Mouse (Mus musculus): Measurements from ENCODE around the gene Klhl9. TPM values are rescaled to one million over a fixed set of nuclear protein-coding genes. Genes with fewer than 3 reads are reported as not detected.

Gene Klhl9
- polyA plus RNA-seq, 1 experiment: 14.9 TPM

DNA sequence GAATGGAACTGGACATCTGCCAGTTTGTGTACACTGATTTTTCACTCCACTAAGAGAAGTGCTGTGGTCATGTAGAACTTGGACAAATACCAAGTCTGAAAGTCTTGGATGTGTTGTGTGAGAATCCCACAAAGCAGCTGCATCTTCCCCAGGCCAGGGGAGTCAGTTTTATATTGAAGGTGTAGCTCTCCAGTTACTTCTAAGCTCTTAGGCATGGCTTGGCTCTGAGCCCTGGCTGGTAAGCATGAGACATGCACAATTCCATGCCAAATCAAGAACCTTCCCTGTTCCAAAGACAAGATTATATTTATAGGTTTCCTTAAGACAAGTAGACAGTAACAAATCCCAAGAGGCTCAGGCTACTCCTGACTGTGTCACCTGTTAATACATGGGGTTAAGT is 7.2 kb downstream of the Klhl9 start:
- DNase-seq (ENCODE audit: low read depth): no peak

DNA sequence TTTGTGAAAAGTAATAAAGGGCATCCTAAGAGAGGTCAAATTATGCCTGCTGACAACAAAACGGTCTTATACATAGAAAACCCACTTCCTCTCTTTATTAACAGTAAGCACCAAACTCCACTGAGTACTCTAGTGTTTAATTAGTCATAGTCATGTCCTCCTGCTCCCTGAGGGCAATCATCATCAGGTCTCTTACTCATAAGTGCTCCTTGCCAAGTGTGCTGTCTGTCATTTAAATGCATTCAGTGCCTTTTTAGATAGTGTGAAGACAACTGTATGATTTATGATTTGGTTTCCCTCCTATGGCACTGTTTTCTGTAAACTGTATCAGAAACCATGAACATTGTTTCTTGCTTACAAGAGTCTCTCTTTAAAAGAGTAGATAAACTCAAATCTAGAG is 8.0 kb downstream of the Klhl9 start:
- no peak for DNase-seq (ENCODE audit: low read depth)

DNA sequence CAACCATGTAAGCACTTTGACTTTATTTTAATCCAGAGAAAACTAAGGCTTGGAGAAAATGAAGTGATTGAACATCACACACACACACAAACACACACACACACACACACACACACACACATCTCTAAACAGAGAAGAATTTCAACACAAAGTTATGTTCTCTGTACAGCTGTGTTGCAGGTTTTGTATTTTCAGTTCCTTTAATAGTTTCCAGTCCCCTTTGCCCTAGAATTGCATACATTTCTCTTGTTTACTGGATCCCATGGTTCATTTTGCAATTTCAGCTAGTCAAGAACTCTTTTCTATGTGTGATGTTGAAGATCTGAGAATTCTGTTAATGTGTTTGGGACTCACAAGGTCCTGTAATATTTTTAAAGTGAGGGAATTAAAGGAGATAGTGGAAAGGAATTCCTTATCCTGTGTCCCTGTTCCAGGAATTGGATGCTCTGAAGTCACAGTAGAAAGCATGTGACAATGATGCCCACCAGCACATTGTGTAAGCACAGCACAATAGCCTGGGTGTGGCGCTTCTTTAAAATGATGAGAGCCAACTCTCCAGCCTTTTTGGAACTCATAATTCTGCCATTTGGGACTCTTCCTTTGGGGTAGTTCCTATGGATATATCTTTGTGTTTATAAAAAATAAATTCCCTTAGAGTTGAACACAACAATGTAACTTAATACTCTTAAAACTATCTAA is 15.0 kb downstream of the Klhl9 start:
- DNase-seq (ENCODE audit: low read depth): no peak

DNA sequence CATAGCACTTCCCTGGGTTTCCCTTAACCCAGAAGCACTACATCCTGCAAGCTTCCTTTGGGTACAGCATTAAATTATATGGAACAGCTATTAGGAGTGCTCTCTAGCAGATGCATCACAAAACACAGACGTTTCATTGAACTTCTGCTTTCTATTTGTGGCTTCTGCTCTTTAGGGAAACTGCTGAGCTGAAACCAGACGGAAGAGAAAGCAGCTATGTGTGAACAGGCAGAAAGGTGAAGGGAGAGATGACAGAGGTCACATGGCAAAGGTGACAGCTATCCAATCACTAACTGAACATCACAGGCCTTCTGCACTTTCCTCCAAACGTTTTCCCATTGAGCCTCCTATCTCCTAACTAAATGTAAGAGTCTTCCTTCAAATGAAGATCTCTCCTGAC is 16.3 kb downstream of the Klhl9 start:
- no peak for DNase-seq (ENCODE audit: low read depth)

DNA sequence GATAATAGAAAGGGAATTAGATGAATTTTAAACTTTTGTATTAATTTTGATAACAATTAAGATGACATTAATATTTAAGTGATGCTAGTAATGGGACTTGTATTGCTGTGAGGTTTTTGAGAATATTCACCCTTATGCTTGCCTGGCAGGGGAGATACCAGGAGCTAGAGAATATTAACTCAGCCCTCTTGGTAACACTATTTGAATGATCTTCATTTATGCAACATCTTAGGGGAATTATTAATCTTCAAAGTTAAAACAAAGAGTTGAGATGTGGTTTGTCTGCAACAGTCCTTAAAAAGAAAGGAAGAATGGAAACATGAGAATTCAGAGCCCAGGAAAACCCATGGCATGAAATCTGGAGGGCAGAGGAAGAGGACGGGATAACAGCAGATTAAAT is 23.0 kb downstream of the Klhl9 start:
- DNase-seq (ENCODE audit: low read depth): no peak

DNA sequence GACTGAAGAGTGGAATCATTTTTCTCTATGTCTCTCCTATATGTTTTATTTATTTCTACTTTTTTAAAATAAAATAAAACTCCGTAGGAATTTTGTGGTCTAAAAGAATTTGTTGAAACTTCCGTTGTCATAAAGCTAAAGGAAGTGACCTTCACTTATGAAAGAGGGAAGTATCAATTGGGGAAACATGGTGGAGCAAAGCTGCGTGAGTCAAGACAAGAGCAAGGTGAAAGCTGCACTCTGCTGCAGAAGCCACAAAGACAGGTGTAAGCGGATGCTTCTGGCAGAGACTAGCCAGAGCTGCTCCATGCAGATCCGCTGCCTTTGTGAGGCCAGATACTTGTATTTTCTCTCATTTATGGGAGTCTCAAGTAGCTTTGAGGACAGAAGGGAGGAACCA is 23.5 kb downstream of the Klhl9 start:
- no peak for DNase-seq (ENCODE audit: low read depth)

DNA sequence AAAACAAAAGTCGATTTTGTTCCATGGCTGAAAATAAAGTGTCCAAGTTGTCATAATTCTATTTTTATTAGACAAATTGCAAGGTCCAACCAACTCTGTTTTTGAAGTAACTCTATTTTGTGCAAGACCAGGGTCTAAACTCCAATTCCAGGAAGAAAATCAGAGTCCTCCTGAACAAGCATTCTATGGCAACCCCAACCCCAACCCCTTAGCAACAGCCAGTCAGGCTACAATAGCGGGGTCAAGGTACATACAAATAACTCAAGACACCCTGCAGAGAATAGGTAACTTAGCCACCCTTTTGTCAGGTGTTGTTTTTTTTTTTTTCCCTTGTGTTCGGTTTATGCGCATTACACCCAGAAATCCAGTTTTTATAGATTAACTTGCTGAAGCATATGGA is 24.5 kb downstream of the Klhl9 start:
- DNase-seq (ENCODE audit: low read depth): no peak

DNA sequence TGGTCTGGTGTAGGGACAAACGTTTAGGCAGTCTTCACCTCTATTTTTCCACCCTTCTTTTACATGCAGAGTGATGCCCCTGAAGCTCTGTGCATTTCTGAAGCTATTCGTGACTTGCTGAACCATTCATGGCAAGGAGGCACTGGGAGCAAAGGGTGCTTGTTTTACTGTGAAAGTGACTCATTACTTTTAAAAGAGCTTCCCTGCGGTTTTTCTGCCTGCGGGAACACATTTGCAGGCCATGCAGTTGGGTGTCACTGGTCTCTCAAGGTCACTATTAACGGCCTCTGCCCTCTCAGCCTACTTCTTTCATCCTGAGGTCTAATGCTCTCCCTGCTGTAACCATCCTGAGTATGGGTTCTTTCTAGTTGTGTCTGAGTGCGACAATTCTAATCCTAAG is 25.2 kb downstream of the Klhl9 start:
- DNase-seq (ENCODE audit: low read depth): no peak

DNA sequence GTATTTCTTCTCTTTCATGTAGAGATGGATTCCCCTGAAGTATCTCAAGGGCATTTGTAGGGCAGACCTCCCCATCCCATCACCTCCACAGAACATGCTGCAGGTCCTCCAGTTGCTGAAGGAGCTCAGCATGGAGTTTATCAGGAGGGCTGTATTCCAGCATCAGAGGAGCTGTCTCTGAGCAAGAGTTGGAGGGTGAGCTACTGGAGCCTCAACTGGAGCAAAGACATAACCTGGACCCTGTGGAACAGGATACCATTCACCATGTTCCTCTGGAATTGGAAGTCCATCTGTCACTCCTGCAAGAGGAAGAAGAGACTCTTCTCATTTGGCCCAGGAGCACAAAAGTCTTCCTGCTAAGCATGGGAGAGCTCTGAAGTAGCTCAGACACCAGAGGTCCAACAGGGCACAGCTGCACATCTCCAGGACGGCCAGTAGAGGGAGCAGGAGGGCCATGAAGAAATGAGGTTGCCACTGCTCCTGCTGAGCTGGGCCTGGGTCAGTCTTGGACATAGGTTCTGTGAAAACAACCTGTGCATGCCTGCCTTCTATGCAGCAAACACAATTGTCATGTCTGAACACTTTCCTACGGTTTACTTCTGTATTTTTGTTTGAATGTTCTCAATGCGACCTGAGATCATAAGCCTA is 25.9 kb downstream of the Klhl9 start:
- no peak for DNase-seq (ENCODE audit: low read depth)

DNA sequence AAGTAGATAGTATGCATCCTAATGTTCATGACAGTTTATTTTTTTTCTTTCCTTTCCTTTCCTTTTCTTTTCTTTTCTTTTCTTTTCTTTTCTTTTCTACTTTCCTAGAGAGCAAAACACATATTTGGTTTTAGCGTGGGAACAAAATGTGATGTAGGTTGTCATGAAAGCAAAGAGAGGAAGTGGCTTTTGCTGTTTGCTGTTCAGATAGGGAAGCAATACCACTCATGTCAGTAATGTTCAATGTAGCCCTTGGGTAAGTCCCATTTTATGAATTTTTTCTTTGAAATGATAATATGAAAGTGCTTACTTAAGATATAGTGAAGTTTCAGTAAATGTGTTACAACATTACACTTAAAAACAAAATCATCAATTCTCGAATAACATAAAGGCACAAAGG is 28.9 kb downstream of the Klhl9 start:
- DNase-seq (ENCODE audit: low read depth): no peak

DNA sequence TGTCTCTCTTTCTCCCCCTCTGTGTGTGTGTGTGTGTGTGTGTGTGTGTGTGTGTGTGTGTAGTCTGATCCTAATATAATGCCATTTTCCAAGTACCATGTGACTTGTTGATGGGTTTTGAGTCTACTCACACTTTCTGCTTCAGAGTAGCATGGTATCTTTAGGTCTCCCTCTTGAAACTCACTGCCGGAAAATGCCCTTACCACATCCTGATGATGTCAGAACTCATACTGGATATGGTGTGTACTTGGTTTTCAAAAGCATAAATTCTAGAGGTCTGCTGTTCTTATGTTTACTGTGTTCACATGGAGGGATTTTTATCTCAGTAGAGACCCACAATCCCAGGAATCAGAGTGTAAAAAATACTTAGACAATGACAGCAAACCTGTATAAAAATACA is 29.7 kb downstream of the Klhl9 start:
- DNase-seq (ENCODE audit: low read depth): no peak

DNA sequence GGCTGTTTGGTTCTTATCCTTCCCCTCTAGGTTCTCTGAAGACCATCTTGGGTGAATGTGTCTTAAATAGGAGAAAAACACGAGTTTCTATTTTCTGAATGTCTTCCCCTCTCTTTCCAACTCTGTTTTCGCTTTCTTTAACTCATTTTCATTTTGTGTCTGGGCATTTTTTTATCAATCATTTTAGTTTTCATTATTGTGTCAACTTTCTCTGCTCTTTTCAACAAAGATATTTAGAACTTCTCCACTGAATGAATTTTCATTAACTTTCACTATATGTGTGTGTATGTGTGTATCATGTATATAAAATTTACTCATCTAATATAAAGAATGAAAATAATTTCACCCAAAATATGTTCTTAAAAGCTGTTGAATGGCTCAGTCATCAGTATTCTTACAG is 31.0 kb downstream of the Klhl9 start, which contains the start of gene Ifnab:
Gene Ifnab, minus strand, starts transcription at position 101 of the 400 bp plus-strand sequence.
- no peak for DNase-seq (ENCODE audit: low read depth)

DNA sequence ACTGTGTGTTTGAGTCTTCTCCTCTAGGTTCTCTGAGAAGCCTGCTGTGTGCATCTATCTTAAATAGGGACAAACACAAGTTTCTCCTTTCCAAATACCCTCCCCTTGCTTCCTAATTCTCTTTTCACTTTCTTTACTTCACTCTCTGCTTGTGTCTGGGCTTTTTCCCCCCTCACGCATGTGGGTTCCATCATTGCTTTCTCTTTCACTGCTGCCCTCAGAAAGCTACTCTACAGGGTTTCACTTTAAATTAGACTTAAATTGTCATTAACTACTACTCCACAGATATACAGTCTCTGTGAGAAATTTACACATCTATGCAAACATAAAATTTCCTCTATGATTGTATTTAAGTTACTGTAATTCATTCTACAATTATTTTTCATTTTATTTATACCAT is 38.5 kb downstream of the Klhl9 start, which contains the start of gene Ifna2:
Gene Ifna2, minus strand, starts transcription at position 101 of the 400 bp plus-strand sequence.
- no peak for DNase-seq (ENCODE audit: low read depth)

DNA sequence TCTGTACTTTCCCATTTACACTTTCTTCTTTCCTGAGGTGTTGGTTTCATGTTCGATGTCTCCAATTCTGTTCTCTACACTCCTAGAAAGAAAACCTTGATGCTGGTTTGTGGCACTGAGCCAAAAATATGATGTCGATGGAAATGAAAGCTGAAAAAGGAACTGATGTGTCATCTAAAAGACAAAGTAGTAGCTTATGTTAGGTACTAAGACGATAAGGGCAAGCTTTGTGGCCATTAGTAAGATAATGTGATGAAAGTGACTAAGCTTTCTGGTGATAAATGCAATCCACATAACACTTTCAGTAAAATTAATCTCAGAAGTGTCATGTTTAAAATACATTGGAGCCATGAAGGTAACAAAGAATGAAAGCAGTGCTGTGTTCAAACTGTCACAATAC is 40.9 kb downstream of the Klhl9 start:
- no peak for DNase-seq (ENCODE audit: low read depth)

DNA sequence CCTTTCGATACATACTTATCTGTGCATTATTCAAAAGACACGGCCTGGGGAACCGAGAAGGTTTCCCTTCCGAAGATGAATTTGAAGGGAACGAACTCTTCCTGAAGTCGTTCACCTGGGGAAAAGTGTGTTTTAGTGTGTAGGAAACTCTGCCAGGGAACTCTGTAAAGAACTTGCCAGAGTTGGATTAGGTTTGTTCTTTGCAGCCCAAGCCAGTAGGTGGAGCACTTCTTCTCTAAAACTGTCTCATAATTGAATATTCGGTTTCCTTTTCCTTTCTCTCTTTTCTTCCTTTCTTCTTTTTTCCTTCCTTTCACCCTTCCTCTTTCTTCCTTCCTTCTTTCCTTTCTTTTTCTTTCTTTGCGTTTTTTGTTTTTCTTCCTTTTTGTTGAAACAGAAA is 41.9 kb downstream of the Klhl9 start:
- DNase-seq (ENCODE audit: low read depth): no peak

DNA sequence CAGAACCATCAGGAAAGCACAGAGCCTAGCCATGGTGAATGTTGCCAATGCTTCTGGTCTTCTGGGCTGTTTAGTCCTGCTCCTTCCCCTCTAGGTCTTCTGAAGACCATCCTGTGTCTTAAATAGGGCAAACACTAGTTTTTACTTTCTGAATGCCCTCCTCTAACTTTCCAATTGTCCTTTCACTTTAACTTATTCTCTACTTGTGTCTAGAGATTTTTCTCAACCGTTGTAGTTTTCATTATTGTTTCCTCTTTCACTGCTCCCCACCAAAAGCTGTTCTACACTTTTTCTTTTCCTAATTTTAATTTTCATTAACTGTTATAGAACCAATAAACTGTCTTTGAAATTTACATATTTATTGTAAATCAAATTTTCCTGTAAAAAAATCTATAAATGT is 45.4 kb downstream of the Klhl9 start, which contains the start of gene Ifna16:
Gene Ifna16, minus strand, starts transcription at position 101 of the 400 bp plus-strand sequence.
- no peak for DNase-seq (ENCODE audit: low read depth)

Other genes starting within 250 kb of the Klhl9 start
- gene Ifnb1, start 199.7 kb downstream of the Klhl9 start, polyA plus RNA-seq (2012; rRNA removed): not detected in 2 replicates
- gene Ifna15, start 164.2 kb downstream of the Klhl9 start, polyA plus RNA-seq (2012; rRNA removed): not detected in 2 replicates
- gene Ifna14, start 150.7 kb downstream of the Klhl9 start, polyA plus RNA-seq (2012; rRNA removed): not detected in 2 replicates
- gene Ifna9, start 130.1 kb downstream of the Klhl9 start, polyA plus RNA-seq (2012; rRNA removed): not detected in 2 replicates
- not detected in 2 replicates for gene Ifna12, start 119.1 kb downstream of the Klhl9 start, polyA plus RNA-seq (2012; rRNA removed)
- gene C87499, start 88.1 kb downstream of the Klhl9 start, polyA plus RNA-seq (2012; rRNA removed): not detected in 2 replicates
- gene Ifna13, start 78.0 kb downstream of the Klhl9 start, polyA plus RNA-seq (2012; rRNA removed): not detected in 2 replicates
- not detected in 2 replicates for gene Ifna16, start 45.5 kb downstream of the Klhl9 start, polyA plus RNA-seq (2012; rRNA removed)
- not detected in 2 replicates for gene Ifna2, start 38.6 kb downstream of the Klhl9 start, polyA plus RNA-seq (2012; rRNA removed)
- not detected in 2 replicates for gene Ifnab, start 31.1 kb downstream of the Klhl9 start, polyA plus RNA-seq (2012; rRNA removed)
- 0.84 and 0.86 TPM in 2 replicates for gene Gm26566, start 660 bp downstream of the Klhl9 start, polyA plus RNA-seq (2012; rRNA removed)
- gene Gm13271, start 32.4 kb upstream of the Klhl9 start, polyA plus RNA-seq (2012; rRNA removed): 0.35 TPM in 1 of 2 replicates, not detected in the other
- gene Gm13283, start 37.7 kb upstream of the Klhl9 start, polyA plus RNA-seq (2012; rRNA removed): not detected in 2 replicates
- not detected in 2 replicates for gene Gm13290, start 51.4 kb upstream of the Klhl9 start, polyA plus RNA-seq (2012; rRNA removed)
- gene Gm13289, start 54.5 kb upstream of the Klhl9 start, polyA plus RNA-seq (2012; rRNA removed): not detected in 2 replicates
- not detected in 2 replicates for gene Gm13272, start 57.4 kb upstream of the Klhl9 start, polyA plus RNA-seq (2012; rRNA removed)
- 0.07 TPM in 1 of 2 replicates, not detected in the other for gene Ifnz, start 59.7 kb upstream of the Klhl9 start, polyA plus RNA-seq (2012; rRNA removed)
- gene Gm13276, start 63.2 kb upstream of the Klhl9 start, polyA plus RNA-seq (2012; rRNA removed): not detected in 2 replicates
- not detected in 2 replicates for gene Gm13277, start 66.2 kb upstream of the Klhl9 start, polyA plus RNA-seq (2012; rRNA removed)
- gene Gm13278, start 69.1 kb upstream of the Klhl9 start, polyA plus RNA-seq (2012; rRNA removed): not detected in 2 replicates
- not detected in 2 replicates for gene Gm13275, start 72.0 kb upstream of the Klhl9 start, polyA plus RNA-seq (2012; rRNA removed)
- not detected in 2 replicates for gene Gm13279, start 74.9 kb upstream of the Klhl9 start, polyA plus RNA-seq (2012; rRNA removed)
- not detected in 2 replicates for gene Gm13285, start 77.2 kb upstream of the Klhl9 start, polyA plus RNA-seq (2012; rRNA removed)
- not detected in 2 replicates for gene Gm13287, start 80.8 kb upstream of the Klhl9 start, polyA plus RNA-seq (2012; rRNA removed)
- not detected in 2 replicates for gene Gm13288, start 83.1 kb upstream of the Klhl9 start, polyA plus RNA-seq (2012; rRNA removed)
- not detected in 2 replicates for gene Ifna7, start 93.8 kb upstream of the Klhl9 start, polyA plus RNA-seq (2012; rRNA removed)
- not detected in 2 replicates for gene Ifna11, start 97.5 kb upstream of the Klhl9 start, polyA plus RNA-seq (2012; rRNA removed)
- gene Ifna6, start 105.0 kb upstream of the Klhl9 start, polyA plus RNA-seq (2012; rRNA removed): not detected in 2 replicates
- not detected in 2 replicates for gene Ifna5, start 113.1 kb upstream of the Klhl9 start, polyA plus RNA-seq (2012; rRNA removed)
- not detected in 2 replicates for gene Ifna4, start 119.4 kb upstream of the Klhl9 start, polyA plus RNA-seq (2012; rRNA removed)
- gene Ifna1, start 127.6 kb upstream of the Klhl9 start, polyA plus RNA-seq (2012; rRNA removed): not detected in 2 replicates
- gene Ifne, start 157.7 kb upstream of the Klhl9 start, polyA plus RNA-seq (2012; rRNA removed): not detected in 2 replicates

Measured in gonadal fat pad, adult 2 months (tissue).